Mouse (Mus musculus) bone marrow, adult 2 months (tissue): ENCODE measurements around the gene Bmx.

Experiments used
- CTCF ChIP-seq: fragments of 200-500 bp; IDR thresholded peaks from 2 replicates; pipeline ENCODE4 v1.5.1; 2011; ENCODE audit warnings: low read length, control low read depth; ENCODE audit not compliant: control insufficient read depth, insufficient read depth
- POLR2A ChIP-seq: fragments of 200-500 bp; IDR thresholded peaks from 2 replicates; pipeline ENCODE4 v1.6.1; 2011; ENCODE audit warnings: low read depth, mild to moderate bottlenecking, control low read depth, low read length, borderline replicate concordance; ENCODE audit not compliant: control insufficient read depth

DNA sequence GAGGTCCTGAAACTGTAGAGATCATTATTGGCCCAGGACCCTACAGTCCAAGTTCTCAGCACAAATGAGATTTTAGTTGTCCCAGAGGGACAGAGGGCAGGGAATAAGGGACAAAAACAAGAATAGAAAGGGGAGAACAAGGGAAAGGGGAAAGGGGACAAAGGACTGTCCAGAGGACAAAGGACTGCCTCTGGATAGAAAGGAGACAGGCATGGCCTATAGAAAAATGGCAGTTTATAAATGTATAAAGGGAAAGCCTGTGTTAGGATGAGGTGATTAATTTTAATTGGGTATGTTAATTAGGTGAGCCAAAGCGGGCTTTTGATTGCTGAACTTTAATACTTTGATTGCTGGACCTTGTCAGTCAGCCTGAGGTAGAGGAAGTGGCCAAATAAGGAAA, 6.9 kb upstream of the Bmx start:
- TF ChIP-seq CTCF, result no peak
- no peak for TF ChIP-seq POLR2A
